8 mouse cellular contexts compared by ENCODE assay signal in the genomic region with DNA sequence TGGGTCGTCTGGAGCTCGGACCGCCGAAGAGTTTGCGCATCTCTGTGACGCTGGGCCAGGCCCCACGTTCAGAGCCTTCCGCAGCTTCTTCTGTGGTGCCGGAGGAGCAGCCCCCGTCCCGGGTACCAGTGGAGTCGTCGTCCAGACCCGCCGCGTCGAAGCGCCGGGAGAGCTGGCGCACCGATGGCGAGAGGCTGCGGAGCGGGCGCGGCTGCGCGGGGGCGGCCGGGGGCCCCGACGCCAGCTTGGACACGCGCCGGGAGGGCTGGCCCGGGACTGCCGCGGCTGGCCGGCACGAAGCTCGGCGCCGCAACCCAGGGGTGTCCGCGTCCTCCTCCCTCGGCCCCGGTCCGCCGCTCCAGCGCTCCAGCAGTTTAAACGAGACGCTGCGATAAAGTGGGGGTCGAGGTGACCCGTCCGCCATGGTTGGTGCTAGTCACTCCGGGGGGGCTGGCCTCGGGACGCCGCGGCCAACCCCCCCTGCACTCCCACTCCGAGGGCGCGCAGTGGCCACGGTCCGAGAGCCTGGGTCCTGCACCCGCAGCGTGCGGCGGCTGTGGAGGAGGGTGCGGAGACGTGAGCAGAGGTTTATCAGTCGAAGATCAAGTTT. TPM values are rescaled to one million over a fixed set of nuclear protein-coding genes. Genes with fewer than 3 reads are reported as not detected.
DNase-seq lines count a peak whose midpoint lies in the region; ATAC-seq lines count a peak whose summit lies in the region.

No protein-coding gene starts in this region.

- DNase-seq in adrenal gland, adult 18-20 months (ENCODE audit: low spot score in 2 of 2), result peak; percentile 63 to 65
- DNase-seq in adrenal gland, postnatal 4 days (ENCODE audit: low spot score in 2 of 2), result no peak
- peak; percentile 46 for DNase-seq in thymus, postnatal 4 days
- DNase-seq in thymus, postnatal 0 days (ENCODE audit: low spot score), result no peak
- DNase-seq in right cerebral cortex, adult 2 months (ENCODE audit: low spot score in 2 of 2), result no peak

- H3K9me3 ChIP-seq in intestine, embryonic 15.5 days, result no peaks in the 10 kb centered on the region
- no peaks in the 10 kb centered on the region for H3K9me3 ChIP-seq in midbrain, embryonic 13.5 days

- H3K4me3 ChIP-seq in intestine, embryonic 15.5 days (replicated peaks), result peak overlapping the region; percentile 82
- H3K4me3 ChIP-seq in midbrain, embryonic 13.5 days (replicated peaks), result peak overlapping the region; percentile 53

- under 1% methylated on average over 70 of the region's 73 CpGs for WGBS in intestine, embryonic 15.5 days
- under 1% methylated on average over 70 of the region's 73 CpGs for WGBS in midbrain, embryonic 13.5 days

- peaks cover 47% of the 10 kb centered on the region for H3K4me1 ChIP-seq in intestine, embryonic 15.5 days (replicated peaks)
- peaks cover 56% of the 10 kb centered on the region for H3K4me1 ChIP-seq in midbrain, embryonic 13.5 days (replicated peaks)

- peak overlapping the region; percentile 99 for H3K27ac ChIP-seq in intestine, embryonic 15.5 days
- H3K27ac ChIP-seq in midbrain, embryonic 13.5 days, result peak overlapping the region; percentile 82

- no peaks in the 10 kb centered on the region for H3K27me3 ChIP-seq in intestine, embryonic 15.5 days (replicated peaks)
- peaks cover 64% of the 10 kb centered on the region for H3K27me3 ChIP-seq in midbrain, embryonic 13.5 days

- H3K36me3 ChIP-seq in intestine, embryonic 15.5 days, result no peaks in the 10 kb centered on the region
- H3K36me3 ChIP-seq in midbrain, embryonic 13.5 days, result no peaks in the 10 kb centered on the region

- H3K9ac ChIP-seq in intestine, embryonic 15.5 days, result peak overlapping the region; percentile 91
- H3K9ac ChIP-seq in midbrain, embryonic 13.5 days (replicated peaks), result peak overlapping the region; percentile 77

- ATAC-seq in intestine, embryonic 15.5 days, result peak; percentile 15
- ATAC-seq in midbrain, embryonic 13.5 days, result peak; percentile 9
- no peak for ATAC-seq in frontal cortex, adult (ENCODE audit: low TSS enrichment)

- H3K4me2 ChIP-seq in intestine, embryonic 15.5 days (replicated peaks), result peak overlapping the region; percentile 86
- peak overlapping the region; percentile 81 for H3K4me2 ChIP-seq in midbrain, embryonic 13.5 days (replicated peaks)

RNA-seq across cellular contexts. Expression of a gene that starts 0.5 kb away (rescaled TPM):
- 10 to 100 TPM; 50.4 to 79.5 TPM for total RNA-seq in adrenal gland, adult 18-20 months (2021)
- total RNA-seq in adrenal gland, postnatal 4 days (2021), result 10 to 100 TPM; 73.3 to 79.3 TPM
- 1.0 and 1.1 TPM in 2 replicates for polyA plus RNA-seq in thymus, postnatal 0 days (2015; fragmentation: Nextera tagmentation; extraction: Ambion mirVana)
- 5.0 and 6.0 TPM in 2 replicates for polyA plus RNA-seq in intestine, embryonic 15.5 days (2015; fragmentation: Nextera tagmentation; extraction: Ambion mirVana)
- polyA plus RNA-seq in midbrain, embryonic 13.5 days (2015; fragmentation: Nextera tagmentation; extraction: Ambion mirVana), result 5.8 and 5.9 TPM in 2 replicates

RNA-seq across cellular contexts. Expression of a gene that starts 43.0 kb away (rescaled TPM):
- total RNA-seq in adrenal gland, adult 18-20 months (2021), result 1 to 10 TPM; 3.1 to 5.4 TPM
- total RNA-seq in adrenal gland, postnatal 4 days (2021), result 1 to 10 TPM; 6.5 to 7.1 TPM
- polyA plus RNA-seq in thymus, postnatal 0 days (2015; fragmentation: Nextera tagmentation; extraction: Ambion mirVana), result 6.0 and 6.4 TPM in 2 replicates
- 8.4 and 10.4 TPM in 2 replicates for polyA plus RNA-seq in intestine, embryonic 15.5 days (2015; fragmentation: Nextera tagmentation; extraction: Ambion mirVana)
- 1.9 and 2.7 TPM in 2 replicates for polyA plus RNA-seq in midbrain, embryonic 13.5 days (2015; fragmentation: Nextera tagmentation; extraction: Ambion mirVana)

Comparison
In these comparisons a context has a peak if more than half of its experiments do, and no peak if none do; other contexts are left out.
1. DNase-seq: peak in adrenal gland, adult 18-20 months (2 of 2) and thymus, postnatal 4 days (single experiment); none in adrenal gland, postnatal 4 days (0 of 2), thymus, postnatal 0 days (single experiment) and right cerebral cortex, adult 2 months (0 of 2).